Mouse (Mus musculus) 3T3-L1 (cell line): ENCODE measurements around the gene Suco.

Source experiments
- DNase-seq: peaks from one replicate; pipeline ENCODE4 v3.0.0-alpha.2; 2015; ENCODE audit warnings: low read depth, low spot score

Gene Suco

DNA sequence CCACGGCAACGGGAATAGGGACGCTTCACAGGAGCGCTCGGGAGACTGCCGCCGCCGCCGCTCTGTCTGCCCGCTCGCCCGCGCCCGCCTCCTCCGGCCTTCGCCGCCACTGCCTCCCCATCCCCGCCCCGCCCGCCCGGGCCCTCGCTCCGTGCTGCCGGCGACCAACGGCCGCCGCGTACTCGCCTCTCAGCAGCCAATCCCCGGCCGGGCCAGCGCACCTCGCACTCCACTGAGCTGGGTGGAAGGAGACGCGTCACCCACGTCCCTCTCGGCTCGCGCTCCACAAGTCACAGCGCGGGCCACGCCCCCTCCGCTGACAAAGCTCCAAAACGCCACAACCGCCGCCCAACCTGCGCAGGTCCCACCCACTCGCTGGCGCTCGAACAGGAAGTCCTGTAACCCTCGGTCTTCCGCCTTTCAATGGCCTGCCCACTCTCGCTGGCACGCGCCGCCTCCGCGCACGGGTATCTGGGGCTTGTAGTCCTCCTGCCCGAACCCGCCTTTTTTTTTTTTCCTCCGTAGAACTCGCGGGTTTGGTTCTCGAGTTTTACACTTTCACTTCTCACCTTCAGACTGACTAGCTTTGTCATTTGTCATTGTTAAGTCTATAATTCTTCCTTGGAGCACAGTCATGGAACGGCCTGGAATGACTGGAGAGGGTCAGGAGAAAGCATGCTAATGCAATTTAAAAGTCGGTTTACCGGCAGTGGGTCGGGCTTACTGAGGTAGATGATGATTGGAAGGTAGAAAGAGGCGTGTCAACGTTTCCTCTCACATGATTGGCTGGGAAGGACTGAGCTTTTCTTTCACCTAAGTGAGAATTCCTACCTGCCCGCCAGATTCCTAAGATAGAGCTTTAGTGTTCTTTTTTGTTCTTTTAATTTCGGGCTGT, at the start of gene Suco:
Gene Suco, minus strand, starts transcription at position 130 of the 895 bp plus-strand sequence.
- peak; percentile 99 for DNase-seq

DNA sequence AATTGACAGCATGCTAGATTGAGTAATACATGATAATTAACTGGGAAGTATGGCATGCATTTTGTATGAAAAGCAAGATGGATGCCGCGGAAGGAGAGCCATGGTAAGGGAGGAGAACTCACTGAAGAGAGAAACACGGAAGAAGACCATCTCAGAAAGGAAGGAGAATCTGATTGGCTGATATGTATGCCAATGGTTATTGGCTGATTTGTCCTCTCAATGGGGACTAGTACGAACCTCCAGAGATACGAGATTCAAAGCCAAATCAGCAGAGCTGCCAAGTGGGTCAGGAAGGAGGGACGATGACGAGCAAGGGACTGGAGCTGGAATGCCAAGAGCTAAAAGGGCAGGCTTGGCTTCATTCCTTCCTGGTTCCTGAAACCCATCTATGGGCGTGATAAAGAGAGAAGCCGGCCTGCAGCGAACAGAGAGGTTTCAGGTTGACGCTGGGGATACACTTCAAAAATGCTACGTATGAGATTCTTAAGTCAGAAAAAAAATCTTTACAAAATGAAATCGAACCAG, 48.9 kb upstream of the Suco start:
- DNase-seq: no peak

DNA sequence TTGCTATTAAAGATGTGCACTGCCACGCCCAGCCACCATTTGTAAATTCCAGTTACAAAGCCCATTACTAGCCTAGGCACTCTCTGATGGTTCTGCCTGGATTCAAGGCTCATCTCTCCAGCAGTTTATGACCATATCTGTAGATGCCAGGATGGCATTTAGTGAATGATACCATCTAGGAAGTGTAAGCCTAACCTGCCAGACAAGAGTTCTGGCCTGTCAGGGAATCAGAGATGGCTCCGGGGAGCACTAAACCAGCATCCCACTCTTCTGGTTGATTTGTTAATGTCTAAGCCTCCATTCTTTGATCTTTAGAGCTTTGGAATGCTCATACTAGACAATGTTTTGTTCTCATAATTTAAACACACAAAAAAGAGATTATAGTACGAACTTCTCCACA, 47.8 kb upstream of the Suco start:
- DNase-seq: no peak

DNA sequence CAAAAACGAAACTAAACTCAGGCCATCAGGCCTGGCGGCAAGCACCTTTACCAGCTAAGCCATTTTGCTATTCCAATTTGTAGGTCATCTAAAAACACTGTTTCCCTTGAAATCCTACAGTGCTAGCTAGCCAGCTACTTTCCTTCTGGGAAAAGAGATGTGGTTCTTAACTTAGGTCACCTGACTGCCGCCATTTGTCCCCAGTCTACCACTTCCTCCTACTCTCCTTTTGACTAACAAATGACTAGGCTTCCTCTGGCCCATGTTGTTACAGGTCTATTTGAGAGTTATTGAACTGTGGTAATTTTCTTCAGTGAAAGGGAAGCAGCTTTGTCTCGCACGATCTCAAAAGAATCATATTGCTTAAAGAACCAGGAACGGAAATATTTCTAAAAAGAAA, 45.4 kb upstream of the Suco start:
- no peak for DNase-seq

DNA sequence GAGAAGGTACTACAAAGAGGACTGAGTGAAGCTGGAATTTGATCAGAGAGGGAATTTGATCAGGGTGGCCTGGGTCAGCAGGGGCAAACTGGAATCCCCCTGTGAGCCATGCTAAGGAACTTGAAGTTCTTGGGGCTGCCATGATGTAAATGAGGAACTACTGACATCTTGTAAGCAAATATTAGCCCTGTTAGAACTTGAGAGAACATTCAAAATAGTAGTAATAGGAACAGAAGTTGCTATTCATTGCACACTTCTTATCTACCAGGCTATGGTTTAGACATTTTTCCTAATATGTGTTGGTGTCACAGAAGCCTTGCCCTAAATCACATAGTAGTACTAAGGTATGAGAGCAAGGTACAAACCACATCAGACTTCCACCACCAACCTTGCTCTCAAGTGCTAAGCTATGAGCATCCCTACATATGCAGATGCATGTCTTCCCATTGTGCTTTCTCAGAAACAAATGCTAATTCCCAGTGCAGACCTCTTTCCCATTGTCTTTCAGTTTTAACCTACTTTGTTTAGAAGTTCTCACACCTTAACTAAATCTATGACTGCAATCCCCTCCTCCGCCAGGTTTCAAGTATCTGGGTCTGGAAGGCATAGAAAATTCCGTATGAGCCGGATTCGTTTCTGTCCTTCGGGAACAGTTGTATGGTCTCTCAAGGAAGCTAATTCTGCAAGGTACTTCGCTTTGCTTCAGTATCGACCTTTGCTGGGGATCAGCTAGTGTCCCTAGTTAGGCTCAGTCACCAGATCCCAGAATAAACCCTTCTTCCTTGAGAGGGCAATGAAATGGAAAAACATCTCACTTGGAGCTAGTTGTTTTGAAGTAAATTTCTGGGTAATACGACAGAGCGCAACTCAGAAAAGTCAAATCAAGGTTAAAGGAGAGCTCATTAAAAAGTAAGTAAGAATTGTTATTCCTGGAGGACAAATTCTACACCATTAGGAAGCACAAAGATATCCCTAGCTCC, 44.3 kb upstream of the Suco start:
- no peak for DNase-seq

DNA sequence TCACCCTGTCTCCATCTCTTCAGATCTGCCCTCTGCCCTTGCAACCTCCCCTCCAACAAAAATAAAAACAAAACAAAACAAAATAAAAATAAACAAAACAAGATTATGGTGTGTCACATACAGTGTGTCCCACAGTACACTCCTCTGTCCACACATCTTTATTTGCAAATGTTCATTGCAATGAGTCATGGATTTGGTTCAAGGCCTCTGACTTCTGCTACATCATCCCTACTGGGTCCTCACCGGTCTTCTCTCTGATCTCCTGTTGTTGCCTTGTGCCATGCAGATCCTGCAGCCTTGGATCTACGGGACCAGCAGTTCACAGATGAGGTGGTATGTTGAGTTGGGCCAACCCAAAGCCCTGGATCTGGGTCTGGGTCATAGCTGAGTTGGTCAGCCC, 43.1 kb upstream of the Suco start:
- no peak for DNase-seq

DNA sequence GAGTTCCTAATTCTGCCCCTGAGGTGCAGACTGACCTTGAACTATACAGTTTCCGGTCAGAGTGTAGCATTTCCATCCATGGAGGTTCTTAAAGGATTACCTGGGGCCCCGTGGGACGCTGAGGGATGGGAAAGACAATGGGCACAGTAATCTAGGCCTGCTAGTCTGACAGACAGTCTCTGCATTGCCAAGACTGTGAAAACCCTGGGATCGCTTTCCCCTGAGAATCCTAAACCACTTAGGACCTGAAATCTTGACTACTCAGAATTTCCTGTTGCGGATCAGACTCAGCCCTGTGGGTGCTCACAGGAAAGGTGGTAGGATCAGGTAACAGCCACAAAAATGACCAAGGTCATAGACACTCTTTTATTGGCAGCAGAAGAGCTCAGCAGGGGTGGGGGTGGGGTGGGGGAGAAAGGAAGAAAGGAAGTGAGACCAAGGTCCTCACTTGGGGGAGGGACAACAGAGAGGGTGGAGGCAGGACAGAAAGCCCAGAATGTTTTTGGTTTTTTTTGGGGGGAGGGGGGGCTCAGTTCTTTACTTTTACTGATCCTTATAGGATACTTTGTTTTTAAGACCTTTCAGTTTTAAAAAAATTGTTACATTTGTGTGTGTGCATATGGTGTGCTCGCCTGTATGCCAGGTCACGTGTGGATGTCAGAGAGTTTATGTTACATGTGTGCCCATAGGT, 42.3 kb upstream of the Suco start:
- no peak for DNase-seq

GRCm38 (mm10) chr1:161917940-161918484, 41.5 kb upstream of the Suco start:
- DNase-seq: no peak

DNA sequence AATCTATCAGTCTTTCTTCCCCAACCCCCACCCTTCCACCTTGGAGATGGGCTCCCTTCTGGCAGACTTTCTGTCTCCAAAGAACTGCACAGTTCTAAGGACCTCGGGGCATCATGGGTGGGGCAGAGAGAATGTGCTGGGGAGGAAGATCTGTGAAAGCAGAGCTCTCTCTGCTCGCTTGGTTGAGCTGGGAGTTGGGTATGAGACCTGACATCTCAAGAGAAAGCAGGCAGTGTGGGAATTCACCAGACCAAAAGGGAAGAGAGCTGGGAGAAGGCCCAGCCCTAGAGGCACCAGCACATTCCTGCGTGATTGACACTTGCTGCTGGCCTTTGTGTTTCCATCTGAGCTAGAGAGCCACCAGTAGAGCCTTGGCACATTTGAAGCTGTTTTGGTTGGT, 39.6 kb upstream of the Suco start:
- DNase-seq: peak; percentile 6

GRCm38 (mm10) chr1:161913648-161913984, 37.1 kb upstream of the Suco start:
- DNase-seq: no peak

GRCm38 (mm10) chr1:161912940-161913647, 36.6 kb upstream of the Suco start:
- no peak for DNase-seq

DNA sequence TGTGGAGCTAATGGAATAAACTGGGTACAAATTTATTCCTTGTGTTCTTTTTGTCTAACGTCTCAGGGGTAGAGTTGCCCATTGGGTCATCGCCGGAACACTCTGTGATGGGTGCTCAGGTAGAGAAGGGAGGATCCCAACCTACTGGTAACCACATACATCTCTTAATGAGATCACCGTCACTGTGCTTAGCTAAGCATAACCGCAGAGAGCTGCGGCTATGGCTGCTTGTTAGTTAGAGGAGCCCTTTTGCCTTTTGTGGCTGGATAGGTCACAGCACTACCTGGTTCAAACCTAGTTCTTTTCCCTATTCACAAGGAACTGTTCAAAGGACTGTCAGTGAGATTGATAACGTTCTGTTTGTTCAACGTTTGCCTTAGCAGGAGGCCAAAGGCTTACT, 32.6 kb upstream of the Suco start:
- DNase-seq: no peak

DNA sequence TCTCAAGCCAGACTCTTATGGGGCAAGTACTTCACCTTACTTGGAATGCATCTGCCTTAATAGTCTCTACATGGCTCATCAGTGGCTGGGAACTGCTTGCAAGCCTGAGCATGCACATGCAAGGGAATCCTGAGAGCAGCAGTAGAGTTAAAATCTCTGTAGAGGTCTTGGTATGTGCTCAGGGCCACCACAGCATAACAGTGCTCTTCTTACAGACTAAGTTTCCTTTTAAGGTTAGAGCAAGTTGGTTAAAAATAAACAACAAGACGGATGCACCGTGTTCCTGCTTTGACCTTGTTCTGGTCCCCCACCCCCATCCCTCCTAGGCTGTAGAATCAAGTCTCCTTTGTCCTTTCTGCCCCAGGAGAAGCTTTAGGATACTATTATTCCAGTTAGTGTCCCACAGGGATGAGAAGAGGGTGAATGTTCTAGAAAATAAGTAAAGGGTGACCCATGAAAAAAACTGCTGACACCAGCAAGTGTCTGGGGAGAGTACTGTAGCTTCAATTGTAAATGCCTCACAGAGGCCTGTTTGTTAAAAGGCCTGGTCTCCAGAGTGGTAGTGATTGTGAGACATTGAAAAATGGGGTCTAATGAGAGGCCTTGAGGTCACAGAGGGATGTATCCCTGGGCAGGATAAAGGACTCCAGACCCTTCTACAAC, 31.4 kb upstream of the Suco start:
- no peak for DNase-seq

GRCm38 (mm10) chr1:161907111-161907510, 30.6 kb upstream of the Suco start:
- no peak for DNase-seq

DNA sequence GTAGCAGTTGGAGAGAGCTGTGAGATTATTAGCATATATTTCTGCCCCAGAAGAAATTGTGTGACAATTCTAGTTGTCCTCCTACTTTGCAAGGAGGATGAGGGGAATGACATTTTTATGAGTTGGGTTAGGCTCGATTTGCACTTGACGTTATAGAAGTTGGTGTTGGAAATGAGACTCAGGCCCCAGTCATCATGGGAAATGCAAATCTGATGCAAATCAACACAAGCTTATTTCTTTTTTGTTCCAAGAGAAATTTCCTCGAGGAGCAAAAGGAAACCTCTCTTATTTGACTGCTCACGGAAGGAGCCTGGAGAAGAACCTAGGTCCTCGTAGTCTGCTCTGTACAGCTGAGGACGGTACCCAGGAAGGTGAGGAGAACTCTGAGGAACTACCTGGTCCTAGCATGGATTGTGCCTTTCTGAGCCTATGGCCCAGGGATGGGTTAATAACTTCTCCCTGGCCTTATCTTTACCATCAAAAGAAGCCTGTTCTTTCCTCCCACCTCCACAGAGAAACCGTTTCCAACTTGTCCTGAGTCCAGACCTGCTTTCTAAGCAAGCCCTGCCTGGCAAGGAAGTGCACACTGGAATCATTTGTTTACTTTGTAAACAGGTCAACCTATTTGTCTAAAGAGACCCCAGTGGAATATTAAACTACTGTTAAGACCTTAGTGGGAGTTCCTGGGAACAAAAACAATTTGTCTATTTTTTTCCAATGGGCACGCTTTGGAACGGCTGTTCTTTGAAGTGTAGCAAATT, 26.4 kb upstream of the Suco start:
- no peak for DNase-seq

GRCm38 (mm10) chr1:161900129-161900528, 23.6 kb upstream of the Suco start:
- DNase-seq: no peak

DNA sequence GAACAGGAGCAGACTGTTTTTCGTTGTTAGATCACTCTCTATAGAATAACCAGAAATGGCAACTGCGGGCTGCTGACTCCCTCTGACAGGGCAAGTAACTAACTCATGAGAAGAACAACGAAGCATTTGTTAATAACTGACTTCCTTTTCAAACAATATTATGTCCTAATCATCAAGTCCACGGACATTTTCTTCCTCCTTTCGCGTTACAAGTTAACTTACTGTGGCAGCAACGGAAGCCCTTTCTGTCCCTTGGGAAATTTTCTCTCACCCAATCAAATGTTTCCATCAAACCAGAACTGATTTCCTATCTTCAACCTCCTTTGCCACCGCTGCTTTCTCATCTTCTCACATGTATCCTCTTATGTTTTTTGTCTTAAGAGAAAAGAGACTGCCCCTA, 20.8 kb upstream of the Suco start:
- DNase-seq: no peak

DNA sequence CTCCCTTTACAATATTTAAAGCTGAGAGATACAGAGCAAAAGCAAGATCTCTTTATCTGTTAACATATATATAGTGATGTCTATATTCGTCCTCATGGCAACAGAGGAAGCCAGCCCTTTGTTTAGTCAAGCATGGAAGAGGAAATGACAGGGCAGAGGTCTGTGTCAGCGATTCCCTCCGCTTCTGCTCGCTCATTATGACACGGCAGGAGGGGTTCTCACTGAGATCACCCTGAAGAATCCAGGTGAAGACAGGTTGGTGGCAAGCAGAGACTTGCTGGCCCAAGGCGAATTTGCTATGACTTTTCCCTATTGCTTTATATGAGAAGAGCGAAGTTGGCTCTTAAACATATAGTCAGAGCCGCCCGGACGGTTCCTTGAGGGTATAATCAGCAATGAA, 19.6 kb upstream of the Suco start:
- no peak for DNase-seq

DNA sequence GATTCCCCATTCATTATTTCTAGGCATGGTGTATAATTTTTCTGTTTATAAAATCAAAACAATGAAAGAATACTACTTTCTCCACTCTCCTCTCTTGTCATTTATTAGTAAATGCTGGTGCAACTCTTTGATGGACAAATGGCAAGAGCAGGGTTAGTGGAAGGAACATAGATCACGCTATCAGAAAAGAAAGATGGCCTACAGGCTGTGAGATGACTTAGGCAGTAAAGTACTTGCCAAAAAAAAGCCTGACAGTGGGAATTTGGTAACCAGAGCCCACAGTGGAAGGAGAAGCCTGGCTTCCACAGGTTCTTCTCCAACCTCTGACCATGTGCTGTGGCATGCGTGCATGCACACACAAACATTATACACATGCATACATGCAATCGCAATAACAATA, 18.5 kb upstream of the Suco start:
- no peak for DNase-seq

GRCm38 (mm10) chr1:161894553-161894952, 18.1 kb upstream of the Suco start:
- no peak for DNase-seq
